Mouse (Mus musculus) gastrocnemius, postnatal 36 days (tissue): ENCODE results near the gene Olfr736. TPM values are rescaled to one million over a fixed set of nuclear protein-coding genes. Genes with fewer than 3 reads are reported as not detected.

Experiments used
- DNase-seq, 2 experiments: peaks; one replicate each; pipeline ENCODE4 v3.0.0; 2022
- intact Hi-C: fragments of 180-260 bp; cut with DNase I; formaldehyde crosslinking; loops from one replicate; pipeline ENCODE4 v1.15.1; 2025
- long read RNA-seq, 2 experiments: library from polyadenylated mRNA; stranded (forward); transcript quantifications; one replicate each; pipeline ENCODE4 v2.0.0; 2021
- total RNA-seq, 2 experiments: library from RNA; stranded (reverse); gene quantifications; 2 replicates each; pipeline ENCODE4 v1.2.3; 2021

The Olfr736 gene
- not detected for total RNA-seq
- long read RNA-seq, experiment 1 = 0 reads
- long read RNA-seq, experiment 2 = 0 reads

GRCm38 (mm10) chr14:50380863-50381262, at the start of gene Olfr736:
TSS of gene Olfr736 (plus strand) at chr14:50381163.
- intact Hi-C loops = no loop called here

GRCm38 (mm10) chr14:50348796-50349195, 32.2 kb upstream of the Olfr736 start, which contains the start of gene Olfr735:
TSS of gene Olfr735 (minus strand) at chr14:50348872.
- intact Hi-C loops = no loop called here
- DNase-seq = no peak

More at GRCm38 (mm10) chr14:50380863-50381262, at the start of gene Olfr736:
- DNase-seq = no peak

GRCm38 (mm10) chr14:50352438-50352837, 28.5 kb upstream of the Olfr736 start:
- intact Hi-C loops = no loop called here
- no peak for DNase-seq

GRCm38 (mm10) chr14:50356725-50357124, 24.2 kb upstream of the Olfr736 start:
- intact Hi-C loops = no loop called here
- no peak for DNase-seq

- DNase-seq = no peak
- intact Hi-C loops = no loop called here
Observed at GRCm38 (mm10) chr14:50357593-50357992, 23.4 kb upstream of the Olfr736 start, which contains the start of gene Tlr11. TSS of gene Tlr11 (plus strand) at chr14:50357914.

- no peak for DNase-seq
- intact Hi-C loops = no loop called here
Observed at GRCm38 (mm10) chr14:50360480-50360879, 20.5 kb upstream of the Olfr736 start.

GRCm38 (mm10) chr14:50363561-50363960, 17.4 kb upstream of the Olfr736 start:
- intact Hi-C loops = no loop called here
- DNase-seq = no peak

- no peak for DNase-seq
- intact Hi-C loops = no loop called here
Observed at GRCm38 (mm10) chr14:50407268-50407667, 26.3 kb downstream of the Olfr736 start, which contains the start of gene Olfr738. TSS of gene Olfr738 (plus strand) at chr14:50407568.

GRCm38 (mm10) chr14:50418326-50418725, 37.4 kb downstream of the Olfr736 start, which contains the start of gene Olfr739:
TSS of gene Olfr739 (plus strand) at chr14:50418626.
- DNase-seq = no peak
- intact Hi-C loops = no loop called here

Other genes with a start within 250 kb of the Olfr736 start
- not detected for gene Olfr728, start 238.5 kb upstream of the Olfr736 start, total RNA-seq
- not detected for gene Olfr729, start 228.3 kb upstream of the Olfr736 start, total RNA-seq
- gene Olfr730, start 193.0 kb upstream of the Olfr736 start, total RNA-seq = not detected
- gene Olfr731, start 139.3 kb upstream of the Olfr736 start, total RNA-seq = not detected
- gene Olfr732, start 97.0 kb upstream of the Olfr736 start, total RNA-seq = not detected
- not detected for gene Olfr733, start 79.6 kb upstream of the Olfr736 start, total RNA-seq
- gene Olfr734, start 54.4 kb upstream of the Olfr736 start, total RNA-seq = not detected
- not detected for gene Olfr735, start 32.3 kb upstream of the Olfr736 start, total RNA-seq
- gene Tlr11, start 23.2 kb upstream of the Olfr736 start, total RNA-seq = under 1 TPM in 1 of 2 experiments, not detected in 1; 0.08 TPM
- gene Olfr738, start 26.4 kb downstream of the Olfr736 start, total RNA-seq = not detected
- not detected for gene Olfr739, start 37.5 kb downstream of the Olfr736 start, total RNA-seq
- not detected for gene Olfr740, start 64.4 kb downstream of the Olfr736 start, total RNA-seq
- gene Olfr741, start 91.6 kb downstream of the Olfr736 start, total RNA-seq = not detected
- gene Olfr742, start 122.4 kb downstream of the Olfr736 start, total RNA-seq = not detected
- not detected for gene Olfr743, start 140.7 kb downstream of the Olfr736 start, total RNA-seq
- gene Olfr744, start 233.7 kb downstream of the Olfr736 start, total RNA-seq = not detected